Mouse (Mus musculus): ENCODE results near the gene Sord.

DNA sequence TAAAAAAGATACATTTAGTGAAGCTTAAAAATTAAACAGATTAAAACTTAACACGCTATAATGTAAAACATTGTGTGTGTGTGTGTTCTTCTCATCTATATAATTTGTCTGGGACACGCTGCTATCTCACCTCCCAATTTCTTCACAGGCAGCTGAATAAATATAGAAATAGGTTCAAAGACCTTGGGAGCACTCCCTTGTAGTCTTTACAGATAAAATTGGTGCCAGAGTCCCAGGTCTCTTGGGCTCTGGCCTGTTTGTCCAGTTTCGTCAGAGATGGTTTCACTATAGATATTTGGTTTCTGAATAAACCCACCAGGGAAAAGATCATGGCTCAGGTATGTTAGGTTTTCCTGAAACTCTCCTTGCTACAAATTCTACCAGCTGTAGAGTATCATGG is 44.2 kb downstream of the Sord start:
- TF ChIP-seq ZNF384 (IDR thresholded peaks at IDR 0.05; ENCODE audit: low read depth, low read length) (no peak), ZC3H11A (IDR thresholded peaks at IDR 0.05; ENCODE audit: borderline replicate concordance, low read depth, low read length) (no peak), HCFC1 (IDR thresholded peaks at IDR 0.05; ENCODE audit: borderline replicate concordance, insufficient read depth, low read length) (no peak), CHD2 (IDR thresholded peaks at IDR 0.05; ENCODE audit: low read depth, low read length) (no peak)

All from ES-E14 (cell line).